Mouse (Mus musculus): ENCODE data around the gene Pbld1.

Gene Pbld1

GRCm38 (mm10) chr10:63092616-63093550, 32.9 kb downstream of the Pbld1 start:
- DNase-seq (ENCODE audit: low spot score) = no peak

- no peak for DNase-seq (ENCODE audit: low spot score)
Observed at GRCm38 (mm10) chr10:63096757-63097156, 36.8 kb downstream of the Pbld1 start.

GRCm38 (mm10) chr10:63098191-63098590, 38.2 kb downstream of the Pbld1 start:
- DNase-seq (ENCODE audit: low spot score) = no peak

GRCm38 (mm10) chr10:63099521-63099920, 39.6 kb downstream of the Pbld1 start, which contains the start of gene Atoh7:
Gene Atoh7 (plus strand): TSS chr10:63099651.
- no peak for DNase-seq (ENCODE audit: low spot score)

GRCm38 (mm10) chr10:63099941-63100562, 40.1 kb downstream of the Pbld1 start:
- peak; percentile 67 for DNase-seq (ENCODE audit: low spot score)

- DNase-seq (ENCODE audit: low spot score) = no peak
Observed at GRCm38 (mm10) chr10:63100657-63101056, 40.7 kb downstream of the Pbld1 start.

- DNase-seq (ENCODE audit: low spot score) = no peak
Observed at GRCm38 (mm10) chr10:63113027-63113604, 53.2 kb downstream of the Pbld1 start.

- DNase-seq (ENCODE audit: low spot score) = no peak
Observed at GRCm38 (mm10) chr10:63113716-63114360, 53.9 kb downstream of the Pbld1 start.

- no peak for DNase-seq (ENCODE audit: low spot score)
Observed at GRCm38 (mm10) chr10:63115881-63116280, 55.9 kb downstream of the Pbld1 start.

GRCm38 (mm10) chr10:63116376-63116775, 56.4 kb downstream of the Pbld1 start:
- DNase-seq (ENCODE audit: low spot score) = no peak

GRCm38 (mm10) chr10:63117583-63117982, 57.6 kb downstream of the Pbld1 start:
- DNase-seq (ENCODE audit: low spot score) = no peak

- no peak for DNase-seq (ENCODE audit: low spot score)
Observed at GRCm38 (mm10) chr10:63119916-63120315, 60.0 kb downstream of the Pbld1 start.

GRCm38 (mm10) chr10:63121961-63122360, 62.0 kb downstream of the Pbld1 start:
- DNase-seq (ENCODE audit: low spot score) = no peak

- DNase-seq (ENCODE audit: low spot score) = no peak
Observed at GRCm38 (mm10) chr10:63122516-63122915, 62.6 kb downstream of the Pbld1 start.

GRCm38 (mm10) chr10:63123141-63123540, 63.2 kb downstream of the Pbld1 start:
- no peak for DNase-seq (ENCODE audit: low spot score)

- no peak for DNase-seq (ENCODE audit: low spot score)
Observed at GRCm38 (mm10) chr10:63124016-63124415, 64.1 kb downstream of the Pbld1 start.

- DNase-seq (ENCODE audit: low spot score) = peak; percentile 63
Observed at GRCm38 (mm10) chr10:63125343-63125742, 65.4 kb downstream of the Pbld1 start.

- no peak for DNase-seq (ENCODE audit: low spot score)
Observed at GRCm38 (mm10) chr10:63126116-63126515, 66.2 kb downstream of the Pbld1 start.

GRCm38 (mm10) chr10:63127156-63127555, 67.2 kb downstream of the Pbld1 start:
- DNase-seq (ENCODE audit: low spot score) = no peak
